Mouse (Mus musculus) C2C12 (cell line): ENCODE measurements at regions not wholly inside any gene's neighbourhood (a gene's known extent, or its start where the extent isn't known, plus 50 kb on each side); places are given as distances from the start of the nearest gene placed in this dataset.

Experiments used
- CTCF ChIP-seq: IDR thresholded peaks from one replicate; pipeline ENCODE4 v1.5.1; 2011; ENCODE audit not compliant: control insufficient read depth, insufficient read depth, insufficient read length
- MAX ChIP-seq: IDR thresholded peaks from one replicate; pipeline ENCODE4 v1.6.1; 2011; ENCODE audit warnings: mild to moderate bottlenecking, control low read depth
- MYOG ChIP-seq: IDR thresholded peaks from one replicate; pipeline ENCODE4 v1.6.1; 2011; ENCODE audit not compliant: control insufficient read depth, insufficient read length; ENCODE audit errors: extremely low read depth
- USF1 ChIP-seq: IDR thresholded peaks from one replicate; pipeline ENCODE4 v1.6.1; 2011; ENCODE audit warnings: low read depth, mild to moderate bottlenecking, control low read depth, moderate library complexity

DNA sequence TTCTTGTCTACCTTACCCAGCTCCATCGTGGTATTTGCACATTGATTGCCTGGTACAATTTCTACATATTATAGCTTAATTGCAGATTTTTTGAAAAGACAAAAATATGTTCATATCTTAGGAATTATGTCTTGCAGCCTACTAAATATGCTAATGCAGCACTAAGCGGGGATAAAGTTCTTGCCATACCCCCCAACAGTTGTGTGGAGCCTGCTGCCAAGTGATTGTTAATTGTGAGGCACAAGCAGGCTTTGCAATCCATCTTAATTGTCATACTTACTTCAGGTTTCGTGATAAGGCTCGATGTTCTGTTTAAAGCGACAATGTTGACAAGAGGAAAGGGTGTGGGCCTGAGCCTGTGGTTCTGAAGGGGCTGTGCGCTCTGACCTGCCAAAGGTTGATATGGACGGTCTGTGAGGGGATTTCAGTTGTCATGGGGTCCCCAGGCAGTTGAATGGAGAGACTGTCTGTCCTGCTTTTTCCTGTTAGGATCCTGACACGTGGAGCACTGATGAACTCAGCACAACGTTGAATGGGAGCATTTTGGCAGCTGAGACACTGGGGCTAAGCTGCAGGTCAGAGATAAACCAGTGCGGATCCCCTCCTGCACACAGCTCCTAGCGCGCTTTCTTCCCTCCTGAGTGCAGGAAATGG, 54.5 kb upstream of the Zeb2 start:
- no peak for TF ChIP-seq CTCF
- no peak for TF ChIP-seq MAX
- no peak for TF ChIP-seq USF1
- no peak for TF ChIP-seq MYOG
